Mouse (Mus musculus) heart, adult 9 months (tissue): Measurements from ENCODE around the gene 2610042L04Rik.
"Not testable (repeated sequence)": the region's sequence is repeated elsewhere in the genome, so short reads cannot be mapped to it uniquely, and the experiment has no call there.

Experiments
- DNase-seq, 2 experiments: peaks; one replicate each; pipeline ENCODE4 v3.0.0; 2022; ENCODE audit warnings: low spot score in 2 of 2

The 2610042L04Rik gene

DNA sequence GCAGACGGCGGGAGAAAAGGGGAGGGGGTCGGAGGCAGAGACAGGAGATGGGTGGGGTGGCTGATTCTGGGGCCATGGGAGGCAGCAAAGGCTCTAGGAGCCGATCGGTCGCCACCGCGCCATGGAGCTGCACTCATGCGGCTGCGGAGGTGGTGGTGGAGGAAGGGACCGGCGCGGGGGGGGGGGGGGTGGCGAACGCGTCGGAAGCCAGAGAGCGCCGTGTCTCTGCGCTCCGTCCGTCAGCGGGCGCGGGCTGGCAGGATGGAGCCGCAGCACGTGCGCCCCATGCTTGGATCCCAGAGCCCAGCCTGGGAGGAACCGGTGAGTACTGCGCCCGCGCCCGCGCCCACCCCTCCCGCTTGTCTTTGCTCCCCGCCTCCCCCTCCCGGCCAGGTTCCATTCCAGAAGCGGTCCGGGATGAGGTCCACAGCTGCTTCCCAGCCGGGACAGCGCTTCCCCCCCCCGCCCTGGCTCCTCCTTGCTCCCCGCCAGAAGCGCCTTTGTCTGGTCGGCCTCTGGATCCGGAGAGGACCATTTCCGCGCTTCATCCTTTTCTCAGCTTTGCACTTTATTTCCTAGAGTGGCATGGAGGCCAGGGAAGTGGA lies at the start of gene 2610042L04Rik:
TSS of gene 2610042L04Rik (plus strand) at position 288 of the 605 bp plus-strand sequence.
- not testable (repeated sequence) for DNase-seq

DNA sequence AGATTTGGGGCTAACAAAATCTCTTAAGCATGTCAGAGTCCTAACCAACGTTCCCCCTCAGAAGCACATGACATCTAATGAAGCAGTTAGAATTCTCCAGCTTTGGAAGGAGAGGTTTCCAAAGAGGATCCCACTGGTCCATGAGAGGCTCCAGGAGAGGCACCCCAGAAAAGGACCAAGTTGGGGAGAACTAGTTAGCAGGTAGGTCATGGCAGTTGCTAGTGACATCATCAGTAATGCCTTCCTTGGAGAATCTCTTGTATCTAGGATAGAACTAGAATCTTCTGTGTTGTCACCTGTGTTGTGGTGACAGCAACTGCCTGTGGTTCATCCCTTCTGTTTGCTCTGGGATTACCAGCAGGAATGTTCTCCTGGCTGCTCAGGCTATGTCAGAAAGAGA lies 17.6 kb upstream of the 2610042L04Rik start, which contains the start of gene Gm3149:
TSS of gene Gm3149 (plus strand) at position 301 of the 400 bp plus-strand sequence.
- DNase-seq, result not testable (repeated sequence)

DNA sequence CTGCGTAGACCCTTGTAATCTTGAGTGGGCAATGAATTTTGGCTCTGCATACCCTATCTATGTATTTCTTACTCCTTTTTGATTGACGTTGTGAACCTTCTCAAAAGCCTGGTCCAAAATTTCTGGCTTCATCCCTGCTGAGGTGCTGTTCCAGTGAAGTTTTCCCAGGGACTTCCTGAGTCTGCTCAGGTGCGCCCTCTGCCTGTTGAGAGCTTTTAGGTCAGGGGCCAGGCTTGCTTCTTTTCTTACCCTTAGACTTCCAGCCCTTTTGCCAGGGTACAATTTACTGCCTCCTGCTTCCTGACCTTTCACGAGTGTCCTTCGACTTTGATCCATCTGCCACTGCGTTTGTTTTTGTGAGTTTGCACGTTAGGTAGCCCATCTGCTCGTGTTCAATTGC lies 943 bp downstream of the 2610042L04Rik start:
- not testable (repeated sequence) for DNase-seq

DNA sequence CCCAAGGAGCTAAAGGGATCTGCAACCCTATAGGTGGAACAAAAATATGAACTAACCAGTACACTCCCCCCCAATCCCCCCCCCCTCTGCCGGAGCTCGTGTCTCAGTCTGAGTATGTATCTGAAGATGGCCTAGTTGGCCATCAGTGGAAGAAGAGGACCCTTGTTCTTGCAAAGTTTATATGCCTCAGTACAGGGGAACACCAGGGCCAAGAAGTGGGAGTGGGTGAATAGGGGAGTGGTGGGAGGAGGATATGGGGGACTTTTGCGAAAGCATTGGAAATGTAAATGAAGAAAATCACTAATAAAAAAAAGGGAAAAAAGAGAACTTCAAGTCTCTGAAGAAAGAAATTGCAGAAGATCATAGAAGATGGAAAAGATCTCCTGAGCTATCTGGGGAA lies 34.4 kb downstream of the 2610042L04Rik start:
- DNase-seq, result not testable (repeated sequence)

DNA sequence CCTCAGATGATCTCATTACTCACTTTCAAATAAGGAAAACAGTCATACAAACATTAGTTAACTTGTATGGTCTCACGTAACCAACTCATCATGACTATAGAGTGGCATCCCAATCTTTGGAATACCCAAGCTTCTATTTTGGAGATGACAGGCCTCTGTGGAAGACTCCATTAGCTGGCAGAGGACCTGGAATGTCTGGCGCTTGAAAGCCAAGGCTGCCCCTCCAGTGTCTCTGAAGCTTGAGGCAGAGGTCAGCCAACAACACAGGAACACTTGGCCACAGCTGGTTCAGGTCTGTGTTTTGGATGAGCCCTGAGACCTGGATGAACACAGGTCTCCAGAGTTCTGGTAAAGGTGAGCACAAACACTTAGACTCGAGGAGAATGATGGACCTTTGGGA lies 35.1 kb downstream of the 2610042L04Rik start:
- not testable (repeated sequence) for DNase-seq

DNA sequence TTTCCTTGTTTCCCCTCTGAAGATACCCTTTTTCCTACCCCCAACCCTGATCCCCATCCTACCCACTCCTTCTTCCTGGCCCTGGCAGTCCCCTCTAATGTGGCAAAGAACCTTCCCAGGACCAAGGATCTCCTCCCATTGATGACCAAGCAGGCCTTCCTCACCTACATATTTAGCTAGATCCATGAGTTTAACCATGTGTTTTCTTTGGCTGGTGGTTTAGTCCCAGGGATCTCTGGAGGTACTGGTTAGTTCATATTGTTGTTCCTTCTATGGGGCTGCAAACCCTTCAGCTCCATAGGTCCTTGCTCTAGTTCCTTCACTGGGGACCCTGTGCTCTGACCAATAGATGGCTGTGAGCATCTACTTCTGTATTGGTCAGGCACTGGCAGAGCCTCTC lies 43.3 kb downstream of the 2610042L04Rik start:
- not testable (repeated sequence) for DNase-seq

DNA sequence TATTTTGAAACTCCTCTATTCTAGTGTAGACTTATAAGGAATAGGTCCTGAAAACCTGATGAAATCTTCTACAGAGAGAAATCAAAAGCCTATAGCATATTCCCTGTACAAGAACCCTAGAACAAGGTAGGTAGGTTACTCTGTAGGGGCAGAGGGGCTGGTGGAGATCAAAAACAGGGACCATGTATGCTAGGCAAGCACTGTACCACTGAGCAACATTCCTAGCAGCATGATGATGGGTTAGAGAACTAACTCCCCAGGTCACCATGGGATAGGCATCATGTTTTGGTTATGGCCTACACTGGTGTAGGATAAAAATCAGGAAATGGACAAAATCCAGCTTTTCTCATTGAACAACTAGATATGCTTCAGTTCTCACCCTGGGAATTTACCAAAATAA lies 51.0 kb downstream of the 2610042L04Rik start:
- DNase-seq, result not testable (repeated sequence)

DNA sequence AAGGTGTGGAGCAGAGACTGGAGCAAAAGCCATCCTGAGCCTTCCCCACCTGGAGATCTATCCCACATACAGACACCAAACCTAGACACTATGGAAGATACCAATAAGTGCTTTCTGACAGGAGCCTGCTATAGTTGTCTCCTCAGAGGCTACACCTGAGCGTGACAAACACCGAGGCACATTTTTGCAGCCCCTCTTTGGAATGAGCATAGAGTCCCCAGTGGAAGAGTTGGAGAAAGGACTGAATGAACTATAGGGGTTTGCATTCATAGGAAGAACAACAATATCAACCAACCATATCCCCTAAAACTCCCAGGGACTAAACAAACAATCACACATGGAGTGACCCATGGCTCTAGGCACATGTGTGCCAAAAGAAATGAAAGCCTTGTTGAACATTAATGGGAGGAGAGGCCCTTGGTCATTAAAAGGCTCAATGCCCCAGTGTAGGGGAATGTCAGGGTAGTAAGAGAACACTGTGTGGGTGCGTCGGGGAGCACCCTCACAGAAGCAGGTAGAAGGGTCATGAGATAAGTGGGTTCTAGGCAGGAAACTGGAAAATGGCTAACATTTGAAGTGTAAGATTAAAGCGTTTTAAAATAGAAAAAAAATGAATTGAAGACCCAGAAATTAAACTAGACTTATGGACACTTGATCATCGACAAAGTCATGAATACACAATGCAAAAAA lies 58.4 kb downstream of the 2610042L04Rik start:
- not testable (repeated sequence) for DNase-seq

DNA sequence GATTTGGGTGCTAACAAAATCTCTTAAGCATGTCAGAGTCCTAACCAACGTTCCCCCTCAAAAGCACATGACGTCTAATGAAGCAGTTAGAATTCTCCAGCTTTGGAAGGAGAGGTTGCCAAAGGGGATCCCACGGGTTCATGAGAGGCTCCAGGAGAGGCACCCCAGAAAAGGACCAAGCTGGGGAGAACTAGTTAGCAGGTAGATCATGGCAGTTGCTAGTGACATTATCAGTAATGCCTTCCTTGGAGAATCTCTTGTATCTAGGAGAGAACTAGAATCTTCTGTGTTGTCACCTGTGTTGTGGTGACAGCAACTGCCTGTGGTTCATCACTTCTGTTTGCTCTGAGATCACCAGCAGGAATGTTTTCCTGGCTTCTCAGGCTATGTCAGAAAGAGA lies 62.7 kb downstream of the 2610042L04Rik start, which contains the start of gene Gm3159:
TSS of gene Gm3159 (plus strand) at position 301 of the 400 bp plus-strand sequence.
- not testable (repeated sequence) for DNase-seq

DNA sequence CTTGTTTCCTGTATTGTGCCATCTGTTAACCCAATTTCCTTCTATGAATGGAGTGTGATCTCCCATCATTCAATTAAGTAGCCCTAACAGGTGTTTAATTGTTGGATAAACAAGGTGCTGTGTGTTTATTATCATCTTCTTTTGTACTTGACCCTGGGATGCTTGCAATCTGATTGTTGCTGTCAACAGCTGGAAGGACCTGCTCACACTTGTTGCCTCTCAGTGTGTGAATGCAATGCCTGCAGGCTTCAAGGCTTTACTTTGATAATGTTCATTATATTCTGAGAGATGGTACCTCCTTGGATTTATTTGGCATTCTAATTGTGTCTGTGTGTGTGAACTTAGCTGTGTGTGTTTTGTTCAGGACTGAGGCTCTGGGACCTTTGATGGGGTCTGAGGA lies 64.1 kb downstream of the 2610042L04Rik start:
- not testable (repeated sequence) for DNase-seq

DNA sequence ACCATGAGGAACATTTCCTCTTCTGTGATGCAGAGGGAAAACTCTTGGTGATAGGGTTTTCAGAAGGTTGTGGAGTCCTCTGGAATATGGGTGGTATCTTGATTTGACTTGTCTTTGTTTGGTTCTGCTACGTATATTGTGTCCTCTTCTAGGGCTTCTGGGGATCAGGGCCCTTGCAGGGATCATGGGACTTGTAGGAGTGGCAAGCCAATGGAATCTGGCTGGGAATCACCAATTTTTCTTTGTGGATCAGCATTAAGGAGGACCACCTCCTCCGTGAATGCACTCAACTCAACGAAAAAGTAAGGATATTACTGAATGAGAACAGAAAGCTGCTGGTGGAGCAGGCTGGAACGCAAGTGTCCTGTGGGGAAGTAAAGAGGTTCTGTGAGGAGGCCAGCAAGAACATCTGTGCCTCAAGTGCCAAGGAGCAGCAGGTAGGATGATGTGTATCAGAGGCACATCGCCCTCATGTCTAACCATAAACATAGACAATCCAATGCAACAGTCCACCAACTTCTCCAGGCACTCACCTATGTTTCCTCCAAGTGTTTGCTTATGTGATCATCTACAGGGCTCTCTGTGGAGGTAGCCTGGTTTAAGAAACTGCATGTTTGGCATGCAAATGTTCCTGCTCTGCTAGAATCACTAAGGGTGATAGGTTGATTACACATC lies 65.7 kb downstream of the 2610042L04Rik start:
- DNase-seq, result not testable (repeated sequence)

DNA sequence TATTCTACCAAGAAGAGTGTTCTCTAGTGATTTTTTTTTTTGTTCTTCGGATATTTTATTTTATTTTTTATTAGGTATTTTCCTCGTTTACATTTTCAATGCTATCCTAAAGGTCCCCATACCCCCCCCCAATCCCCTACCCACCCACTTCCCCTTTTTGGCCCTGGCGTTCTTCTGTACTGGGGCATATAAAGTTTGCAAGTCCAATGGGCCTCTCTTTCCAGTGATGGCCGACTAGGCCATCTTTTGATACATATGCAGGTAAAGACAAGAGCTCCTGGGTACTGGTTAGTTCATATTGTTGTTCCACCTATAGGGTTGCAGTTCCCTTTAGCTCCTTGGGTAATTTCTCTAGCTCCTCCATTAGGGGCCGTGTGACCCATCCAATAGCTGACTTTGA lies 66.7 kb downstream of the 2610042L04Rik start:
- not testable (repeated sequence) for DNase-seq

DNA sequence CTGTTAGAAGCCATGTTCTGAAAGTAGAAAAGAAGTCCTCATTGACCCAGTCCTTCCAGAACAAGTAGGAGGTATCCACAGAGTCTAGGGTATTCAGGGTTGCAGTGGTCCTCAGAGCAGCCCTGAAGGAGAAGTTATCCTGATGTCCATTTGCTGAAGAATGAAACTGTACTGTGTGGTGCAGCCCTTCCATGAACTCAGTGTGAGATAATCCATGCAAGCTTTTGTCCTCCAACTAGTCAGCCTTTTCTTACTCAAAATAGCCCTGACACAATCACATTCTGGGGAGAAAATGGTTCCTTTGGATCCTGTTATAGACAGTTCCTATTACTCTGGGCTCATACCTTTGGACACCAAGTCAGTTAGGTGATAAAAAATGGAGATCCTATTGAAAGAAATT lies 69.3 kb downstream of the 2610042L04Rik start:
- not testable (repeated sequence) for DNase-seq
